Mouse (Mus musculus): Measurements from ENCODE around the gene Ccr6. TPM values are rescaled to one million over a fixed set of nuclear protein-coding genes. Genes with fewer than 3 reads are reported as not detected.
"Not testable (repeated sequence)": the region's sequence is repeated elsewhere in the genome, so short reads cannot be mapped to it uniquely, and the experiment has no call there.

The Ccr6 gene
- total RNA-seq (2021): not detected
- long read RNA-seq, experiment 1: 0 reads
- long read RNA-seq, experiment 2: 0 reads

DNA sequence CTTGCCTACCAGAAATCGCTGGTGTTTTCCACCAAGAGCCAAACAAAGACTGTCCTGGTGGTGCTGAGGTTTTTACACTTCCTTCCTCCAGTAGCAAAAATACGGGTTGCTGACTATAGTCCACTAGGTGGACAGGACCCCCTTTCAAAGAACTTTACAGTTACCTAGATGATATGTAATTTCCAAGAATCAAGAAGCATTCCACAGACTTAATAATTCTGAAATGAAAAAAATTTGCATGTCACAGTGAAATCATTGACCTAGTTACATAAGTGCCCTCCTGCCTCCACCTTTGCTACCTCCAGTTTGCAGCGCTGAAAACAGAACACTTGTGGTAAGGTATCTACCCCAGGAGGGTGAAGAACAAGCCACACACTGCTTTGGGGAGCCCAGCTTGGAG lies at the start of gene Ccr6:
TSS of gene Ccr6 (plus strand) at position 301 of the 400 bp plus-strand sequence.
- DNase-seq (ENCODE audit: low spot score in 2 of 2): no peak

DNA sequence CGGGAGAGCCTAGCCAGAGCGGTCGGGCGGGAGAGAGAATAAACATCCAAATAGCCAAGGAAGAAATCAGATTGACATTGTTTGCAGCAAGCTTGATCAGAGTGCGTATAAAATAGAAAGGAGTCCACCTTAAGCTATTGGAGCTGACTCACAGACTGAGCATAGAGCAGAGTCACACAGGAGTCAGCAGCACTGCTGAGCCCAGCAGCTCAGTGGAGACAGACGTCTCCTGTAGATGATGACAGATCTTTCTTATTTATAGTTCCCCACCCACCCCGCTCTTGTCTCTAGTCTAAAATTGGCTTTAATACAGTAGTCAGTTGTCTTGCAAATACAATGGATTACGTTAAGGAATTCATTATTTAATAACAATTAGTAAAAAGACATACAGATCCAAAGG lies 42.2 kb upstream of the Ccr6 start:
- no peak for DNase-seq (ENCODE audit: low spot score in 2 of 2)

DNA sequence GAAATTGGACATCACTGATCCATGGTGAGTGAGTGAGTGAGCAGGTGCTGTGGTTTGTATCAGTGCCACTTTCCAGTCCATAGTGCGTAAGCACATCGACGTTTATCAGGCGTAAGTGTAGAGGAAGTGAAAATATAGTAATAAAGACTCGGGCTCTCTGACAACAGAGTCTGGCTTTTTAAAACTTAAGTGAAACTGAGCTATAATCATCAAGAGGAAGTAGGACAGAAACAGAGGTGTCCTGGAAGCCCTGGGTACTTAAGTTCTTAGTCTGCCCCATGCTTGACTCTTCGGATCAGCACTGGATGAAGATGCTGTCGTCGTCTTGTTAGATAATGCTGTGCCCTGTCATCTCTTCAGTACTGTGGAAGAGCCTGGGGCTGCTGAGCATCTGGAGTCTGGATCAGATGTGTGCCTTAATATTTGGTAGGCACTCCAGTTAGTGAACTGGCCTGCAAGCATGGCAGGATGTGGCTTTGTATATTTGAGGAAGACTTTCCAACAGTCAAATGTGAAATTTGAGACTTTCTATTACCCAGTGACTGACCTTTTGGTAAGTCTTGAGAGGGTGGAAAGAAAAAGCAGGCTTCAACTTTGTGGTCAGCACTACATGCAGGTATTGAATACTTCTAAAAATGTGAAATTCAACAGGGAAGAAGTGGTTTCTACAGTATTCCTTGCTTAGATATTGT lies 40.0 kb upstream of the Ccr6 start:
- no peak for DNase-seq (ENCODE audit: low spot score in 2 of 2)

DNA sequence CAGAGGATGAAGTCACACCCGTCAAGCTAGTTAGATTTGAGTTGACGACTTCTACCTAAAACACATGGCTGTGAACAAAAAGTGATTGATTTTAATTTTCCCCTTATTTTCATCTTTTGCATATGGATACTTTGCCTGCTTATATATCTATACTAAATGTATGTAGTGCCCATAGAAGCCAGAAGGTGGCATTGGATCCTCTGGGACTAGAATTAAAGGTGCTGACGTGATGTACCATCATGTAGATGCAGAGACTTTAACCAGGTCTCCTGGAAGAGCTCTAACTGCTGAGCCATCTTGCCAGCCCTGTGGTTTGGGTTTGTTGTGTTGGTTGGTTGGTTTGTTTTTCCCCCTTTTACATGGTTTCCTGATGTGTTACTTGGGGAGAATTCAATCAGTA lies 38.2 kb upstream of the Ccr6 start:
- no peak for DNase-seq (ENCODE audit: low spot score in 2 of 2)

DNA sequence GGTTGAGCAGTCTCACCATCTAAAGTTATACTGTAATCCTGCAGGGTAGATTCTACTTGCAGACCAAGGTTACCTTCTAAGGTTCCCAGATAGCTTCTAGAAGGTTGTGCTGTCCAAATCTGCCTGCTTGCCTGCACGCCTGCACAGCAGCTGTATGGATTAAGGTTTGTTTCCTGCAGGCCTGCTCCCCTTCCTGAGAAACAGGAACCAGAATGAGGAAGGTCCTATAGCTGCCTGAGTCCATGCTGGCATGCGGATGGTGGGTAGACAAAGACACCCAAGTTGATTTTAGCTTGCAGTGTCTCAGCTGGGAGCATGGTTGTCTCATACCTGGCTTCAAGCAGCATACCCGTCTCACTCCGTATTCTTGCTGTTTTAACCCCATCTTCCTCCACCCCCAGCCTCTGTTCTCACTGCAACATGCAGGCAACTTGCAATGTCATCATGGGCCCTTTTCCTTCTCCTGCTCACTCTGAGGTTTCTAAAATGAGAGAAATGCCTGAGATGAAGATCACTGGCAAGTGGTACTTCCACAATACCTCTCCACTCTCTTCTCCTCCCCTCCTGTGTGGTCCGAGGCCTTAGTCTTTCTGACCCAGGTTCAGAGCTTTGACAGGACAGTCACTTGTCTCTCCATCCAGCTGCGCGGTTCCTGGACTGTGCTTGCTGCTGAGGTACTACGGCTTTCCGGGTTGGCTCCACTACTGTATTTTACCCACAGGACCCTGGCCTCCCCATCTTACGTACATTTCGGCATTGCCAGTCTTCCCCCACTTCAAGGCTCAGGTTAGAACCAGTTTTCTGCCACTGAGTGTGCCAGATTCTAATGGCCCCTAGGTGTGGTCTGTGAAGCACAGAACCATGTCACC lies 36.5 kb upstream of the Ccr6 start:
- DNase-seq (ENCODE audit: low spot score in 2 of 2): peak in 1 of 2 experiments; percentile 4

DNA sequence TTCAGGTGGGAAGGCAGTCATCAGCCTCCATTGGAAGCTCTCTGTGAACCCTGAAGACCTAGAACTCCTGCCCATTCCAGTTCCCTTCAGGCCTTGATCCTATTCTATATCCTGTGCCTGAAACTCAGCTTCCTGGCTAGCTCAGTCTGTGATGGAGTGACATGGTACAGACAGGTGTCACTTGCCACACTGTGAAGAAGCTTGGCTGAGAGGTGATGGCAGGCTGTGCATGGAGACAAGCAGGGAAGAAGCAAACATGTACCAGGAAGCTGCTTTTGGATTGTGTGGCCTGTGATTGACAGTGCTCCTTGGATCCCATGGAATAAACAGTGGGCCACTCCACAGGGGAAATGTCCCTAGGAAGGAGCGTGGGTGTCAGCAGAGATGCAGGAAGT lies 35.9 kb upstream of the Ccr6 start:
- no peak for DNase-seq (ENCODE audit: low spot score in 2 of 2)

DNA sequence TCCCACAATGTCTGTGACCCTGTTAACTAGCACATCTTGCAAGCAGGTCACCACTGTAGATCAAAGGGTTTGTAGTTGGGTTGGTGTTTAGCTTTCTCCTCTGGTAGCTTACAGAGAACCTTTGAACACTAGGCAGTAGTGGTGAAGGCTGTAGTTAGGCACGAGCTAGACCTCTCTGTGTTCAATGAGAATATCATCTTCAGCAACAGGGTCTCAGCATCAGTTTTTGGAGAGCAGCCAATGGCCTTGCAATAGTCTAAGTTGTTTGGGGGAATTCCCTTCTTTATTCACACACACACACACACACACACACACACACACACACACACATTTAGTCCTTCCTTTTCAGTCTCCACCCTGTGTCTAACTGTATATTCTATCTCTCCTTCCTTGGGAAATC lies 32.4 kb upstream of the Ccr6 start:
- DNase-seq (ENCODE audit: low spot score in 2 of 2): no peak

DNA sequence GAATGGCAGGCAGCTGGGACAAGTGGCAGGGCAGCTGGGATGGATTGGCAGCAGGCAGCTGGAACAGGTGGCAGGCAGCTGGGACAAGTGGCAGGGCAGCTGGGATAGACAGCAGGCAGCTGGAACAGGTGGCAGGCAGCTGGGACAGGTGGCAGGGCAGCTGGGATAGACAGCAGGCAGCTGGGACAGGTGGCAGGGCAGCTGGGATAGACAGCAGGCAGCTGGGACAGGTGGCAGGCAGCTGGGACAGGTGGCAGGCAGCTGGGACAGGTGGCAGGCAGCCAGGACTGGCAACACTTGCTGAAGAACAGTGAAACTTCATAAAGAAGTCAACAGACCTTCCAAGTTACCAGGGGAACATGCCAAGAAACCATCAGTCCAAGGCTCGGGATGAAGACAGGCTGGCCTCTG lies 30.6 kb upstream of the Ccr6 start:
- DNase-seq (ENCODE audit: low spot score in 2 of 2): not testable (repeated sequence)

DNA sequence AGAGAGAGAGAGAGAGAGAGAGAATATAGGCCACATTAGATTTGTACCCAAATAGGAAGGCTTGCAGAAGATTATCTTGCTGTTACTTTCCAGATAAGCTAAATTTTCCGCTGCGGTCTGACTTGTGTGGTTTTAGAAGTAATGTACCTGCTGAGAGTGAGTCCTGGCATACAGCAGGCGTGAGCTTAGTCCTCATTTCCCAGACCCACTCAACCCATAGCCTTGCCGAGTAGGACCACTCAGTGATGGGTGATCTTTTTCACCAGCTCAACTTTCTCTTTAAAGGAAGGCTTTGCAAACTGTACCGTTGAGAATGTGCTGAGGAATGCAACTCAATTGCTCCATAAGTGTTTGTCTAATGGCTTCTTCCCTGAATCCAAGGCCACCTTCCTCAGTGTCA lies 29.2 kb upstream of the Ccr6 start:
- no peak for DNase-seq (ENCODE audit: low spot score in 2 of 2)

DNA sequence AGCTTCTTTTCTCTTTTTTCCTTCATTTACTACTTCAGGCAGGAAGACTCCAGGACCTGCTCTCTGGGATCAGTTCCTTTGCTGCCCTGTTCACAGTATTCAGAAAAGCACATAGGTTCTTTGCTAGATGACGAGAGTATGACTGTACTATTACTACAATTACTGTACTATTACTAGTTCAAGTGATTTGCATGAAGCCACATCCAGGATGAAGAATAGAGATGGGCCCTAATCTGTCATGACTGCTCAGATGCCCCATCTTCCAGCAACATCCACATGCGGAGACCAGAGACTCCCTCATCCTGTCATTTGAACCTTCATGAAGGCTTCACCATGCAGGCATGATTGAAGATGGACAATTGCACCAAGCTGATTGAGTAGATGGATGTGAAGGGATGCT lies 26.1 kb upstream of the Ccr6 start:
- DNase-seq (ENCODE audit: low spot score in 2 of 2): no peak

DNA sequence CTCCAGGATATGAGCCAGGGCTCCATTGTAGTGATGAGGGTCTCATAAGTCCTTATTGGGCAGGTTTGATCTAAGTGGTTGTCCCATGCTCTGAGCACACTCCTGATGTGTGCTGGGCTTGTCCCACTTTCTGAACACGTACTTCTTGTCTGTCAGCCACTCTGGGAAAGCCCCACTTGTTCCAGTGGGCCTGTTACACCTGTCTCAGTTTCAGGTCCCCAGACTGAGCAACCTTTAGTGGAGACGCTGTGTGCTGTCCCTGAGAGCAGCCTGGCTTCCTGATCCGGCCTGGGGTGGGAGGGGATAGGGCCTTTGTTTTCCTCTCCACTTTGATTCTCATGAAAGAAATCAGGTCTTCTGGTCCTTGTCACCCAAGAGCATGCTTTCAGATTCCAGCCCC lies 25.7 kb upstream of the Ccr6 start:
- DNase-seq (ENCODE audit: low spot score in 2 of 2): no peak

DNA sequence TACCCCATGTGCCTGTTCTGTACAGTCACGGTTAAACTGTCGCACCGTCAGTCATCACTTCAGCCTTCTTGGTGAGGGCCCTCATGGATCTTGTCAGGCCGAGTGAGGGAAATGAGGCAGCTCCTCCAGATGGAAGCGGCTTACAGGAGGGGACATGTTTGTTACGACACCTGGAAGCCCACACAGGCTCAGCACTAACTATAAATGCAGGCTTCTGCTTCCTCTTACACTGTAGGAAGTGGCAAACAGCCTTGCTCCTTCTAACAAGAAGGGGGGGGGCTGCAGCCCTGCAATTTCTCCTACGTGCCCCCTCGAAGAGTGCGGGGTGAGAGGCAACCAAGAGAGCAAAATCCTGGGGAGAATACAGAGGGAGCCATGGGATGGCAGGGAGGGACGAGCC lies 25.2 kb upstream of the Ccr6 start:
- no peak for DNase-seq (ENCODE audit: low spot score in 2 of 2)

DNA sequence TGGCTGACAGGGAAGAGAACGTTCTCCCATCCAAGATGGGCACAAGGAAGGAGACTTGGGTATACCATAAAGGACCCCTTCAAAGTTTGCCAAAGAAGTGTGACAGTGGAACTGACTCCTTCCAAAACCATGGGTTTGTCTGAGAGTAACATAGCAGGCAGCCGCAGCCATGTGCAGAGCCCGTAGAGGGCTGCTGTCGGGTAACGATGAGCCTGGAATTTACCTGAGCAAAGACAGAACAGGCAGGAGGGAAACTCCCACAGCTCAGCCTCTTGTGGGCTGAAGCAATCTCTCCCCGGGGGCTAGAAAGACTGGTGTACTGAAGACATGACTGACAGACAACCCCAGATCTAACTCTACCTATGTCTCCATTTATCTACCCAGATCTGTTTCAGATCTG lies 24.4 kb upstream of the Ccr6 start:
- DNase-seq (ENCODE audit: low spot score in 2 of 2): no peak

DNA sequence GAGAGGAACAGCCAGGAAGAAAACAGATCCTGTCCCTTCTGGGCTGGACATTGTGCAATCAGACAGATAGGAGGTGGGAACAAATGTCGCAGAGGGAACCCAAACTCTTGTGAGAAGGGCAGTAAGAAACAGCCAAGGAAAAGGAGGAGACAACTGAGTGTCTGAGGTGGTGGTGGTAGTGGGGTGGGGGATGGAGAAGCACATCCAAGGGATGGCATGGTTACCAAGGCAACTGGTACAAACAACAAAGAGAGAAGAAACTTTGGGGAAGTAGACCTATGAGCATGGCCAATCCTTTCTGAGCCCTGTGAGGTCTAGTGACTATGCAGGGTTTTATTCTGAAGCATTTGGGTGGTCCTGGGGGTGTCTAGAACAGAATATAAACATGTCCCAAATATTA lies 21.5 kb upstream of the Ccr6 start:
- no peak for DNase-seq (ENCODE audit: low spot score in 2 of 2)

DNA sequence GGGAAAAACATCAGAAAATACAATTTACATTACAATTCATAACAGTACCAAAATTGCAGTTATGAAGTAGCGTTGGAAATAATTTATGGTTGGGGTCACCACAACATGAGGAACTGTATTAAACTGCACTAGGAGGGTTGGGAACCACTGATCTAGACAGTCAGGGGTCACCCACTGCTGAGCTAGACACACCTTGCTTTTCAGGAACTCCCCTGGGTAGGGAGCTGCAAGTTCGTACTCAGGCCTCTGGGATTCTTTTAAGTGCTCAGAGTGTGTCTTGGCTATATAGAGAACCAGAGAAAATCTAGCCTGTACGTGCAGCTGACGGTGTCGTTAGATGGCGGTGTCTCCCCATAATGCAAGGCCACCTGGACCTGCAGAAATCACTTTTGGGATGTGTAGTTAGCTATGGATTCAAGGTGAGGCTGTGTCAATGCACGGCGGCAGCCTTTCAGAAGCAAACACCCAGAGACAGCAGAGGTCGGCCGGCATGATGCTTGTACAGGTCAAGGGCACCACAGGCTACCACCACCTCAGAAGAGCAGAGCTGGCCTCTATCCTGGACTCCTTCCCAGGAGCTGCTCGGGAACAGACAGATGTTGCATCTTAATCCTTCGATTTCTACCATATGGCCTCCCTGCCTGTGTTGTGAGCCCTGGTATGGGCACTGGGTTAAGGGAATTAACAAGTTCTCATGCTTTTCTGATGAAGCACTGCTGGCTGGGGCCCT lies 20.7 kb upstream of the Ccr6 start:
- no peak for DNase-seq (ENCODE audit: low spot score in 2 of 2)

DNA sequence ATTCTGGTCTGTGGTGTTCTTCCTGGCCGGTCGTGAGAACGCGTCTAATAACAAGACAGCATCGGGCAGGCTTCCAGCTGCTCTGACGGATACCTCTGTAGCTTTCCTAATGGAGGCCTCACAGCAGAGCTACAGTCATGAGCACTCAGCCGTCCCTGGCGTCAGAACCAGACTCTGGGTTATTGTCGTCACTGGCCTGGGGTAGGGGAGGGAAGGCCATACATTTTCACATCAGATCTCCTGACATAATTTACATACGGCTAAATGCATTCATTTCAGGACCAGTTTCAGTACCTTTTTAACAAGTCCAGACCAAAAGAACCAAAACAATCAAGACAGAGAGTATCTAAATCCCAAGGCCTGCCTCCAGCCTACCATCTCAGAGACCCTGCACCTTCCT lies 12.6 kb upstream of the Ccr6 start:
- no peak for DNase-seq (ENCODE audit: low spot score in 2 of 2)

DNA sequence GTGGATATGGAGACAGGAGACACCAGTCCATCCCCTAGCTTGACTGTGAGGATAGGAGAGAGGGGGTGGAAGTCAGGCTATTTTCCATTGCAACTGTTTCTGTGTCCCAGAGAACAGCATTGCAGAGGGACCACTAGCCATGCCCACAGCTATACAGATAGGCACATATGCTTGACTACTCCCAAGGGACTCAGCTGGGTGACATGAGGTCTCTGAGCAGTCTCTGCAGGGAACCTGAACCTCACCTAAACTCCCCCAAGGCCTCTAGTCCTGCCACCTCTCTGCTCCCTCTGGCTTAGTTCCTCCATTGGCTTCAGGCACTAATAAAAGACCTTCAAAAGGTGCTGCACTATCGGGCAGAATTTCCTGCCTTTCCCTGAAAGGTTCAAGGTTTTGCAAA lies 11.8 kb upstream of the Ccr6 start:
- no peak for DNase-seq (ENCODE audit: low spot score in 2 of 2)

DNA sequence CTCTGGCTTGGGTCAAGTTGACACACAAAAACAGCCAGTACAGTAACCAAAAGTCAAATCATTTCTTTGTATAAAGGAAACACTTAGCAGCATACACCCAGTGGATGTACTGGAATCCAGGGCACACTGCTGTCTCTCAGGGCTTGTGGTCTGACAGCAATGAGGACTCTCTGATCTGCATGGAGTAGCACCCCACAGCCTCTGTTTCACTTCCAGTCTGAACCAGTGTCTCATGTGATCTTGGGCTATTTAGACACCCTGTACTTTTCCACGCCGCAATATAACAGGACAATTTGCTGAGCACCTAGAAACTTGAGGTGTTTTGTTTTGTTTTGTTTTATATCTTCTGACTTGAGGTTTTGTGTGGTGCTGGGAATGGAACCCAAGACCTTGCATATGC lies 10.7 kb upstream of the Ccr6 start:
- DNase-seq (ENCODE audit: low spot score in 2 of 2): no peak

DNA sequence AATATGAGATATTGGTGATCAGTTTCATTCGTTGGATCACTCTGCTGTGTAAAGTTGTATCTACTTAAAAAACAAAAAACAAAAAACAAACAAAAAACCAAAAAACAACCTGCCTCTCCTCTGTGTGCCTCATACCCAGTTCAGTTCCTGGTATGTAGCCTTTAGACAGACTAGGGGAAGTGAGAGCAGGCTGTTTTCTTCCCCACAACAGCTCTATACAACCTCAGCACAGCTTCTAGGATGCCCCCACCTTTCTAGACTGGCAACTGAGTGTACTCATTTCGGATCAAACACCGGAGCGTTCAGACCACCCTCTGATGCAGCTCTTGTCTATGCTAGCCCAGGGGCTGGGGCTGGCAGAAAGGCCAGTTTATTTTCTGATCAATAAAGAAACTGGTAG lies 10.1 kb upstream of the Ccr6 start:
- DNase-seq (ENCODE audit: low spot score in 2 of 2): no peak

DNA sequence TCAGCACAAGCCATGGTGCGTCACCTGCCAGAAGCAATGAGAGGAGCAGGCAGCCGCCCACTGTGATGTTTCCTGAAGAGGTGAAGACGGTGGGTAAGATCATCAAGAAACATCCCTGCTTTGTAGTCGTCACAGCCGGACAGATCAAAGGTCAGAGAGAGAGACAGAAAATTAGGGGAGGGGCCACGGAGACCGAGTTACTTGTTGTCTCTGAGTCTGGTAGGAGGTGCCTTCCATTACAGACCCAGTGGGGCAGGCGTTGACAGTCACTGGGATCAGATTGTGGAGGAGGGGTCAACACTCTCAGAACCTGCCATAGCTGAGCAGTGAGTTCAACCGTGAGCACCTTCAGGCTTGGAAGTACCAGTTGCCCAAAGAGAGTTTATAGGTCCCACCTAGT lies 7.2 kb upstream of the Ccr6 start:
- DNase-seq (ENCODE audit: low spot score in 2 of 2): peak in 1 of 2 experiments; percentile 34

DNA sequence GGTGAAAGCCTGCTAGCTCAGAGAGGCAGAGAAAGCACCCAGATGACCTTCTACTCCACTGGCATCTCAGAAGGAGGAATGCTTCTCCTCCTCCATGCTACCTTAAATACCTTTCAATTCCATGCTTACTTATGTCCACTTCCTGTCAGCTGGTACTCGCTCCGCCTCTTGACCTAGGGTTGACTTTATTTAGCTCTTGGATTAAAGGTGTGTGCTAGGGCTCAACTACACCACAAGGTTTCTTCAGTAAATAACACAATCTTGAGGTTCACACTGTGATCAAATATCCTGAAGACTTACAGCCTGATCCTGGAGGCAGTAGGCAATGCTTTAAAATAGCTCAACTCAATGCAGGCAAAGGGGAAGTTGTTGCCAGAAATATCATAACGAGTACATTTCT lies 6.2 kb upstream of the Ccr6 start:
- no peak for DNase-seq (ENCODE audit: low spot score in 2 of 2)

DNA sequence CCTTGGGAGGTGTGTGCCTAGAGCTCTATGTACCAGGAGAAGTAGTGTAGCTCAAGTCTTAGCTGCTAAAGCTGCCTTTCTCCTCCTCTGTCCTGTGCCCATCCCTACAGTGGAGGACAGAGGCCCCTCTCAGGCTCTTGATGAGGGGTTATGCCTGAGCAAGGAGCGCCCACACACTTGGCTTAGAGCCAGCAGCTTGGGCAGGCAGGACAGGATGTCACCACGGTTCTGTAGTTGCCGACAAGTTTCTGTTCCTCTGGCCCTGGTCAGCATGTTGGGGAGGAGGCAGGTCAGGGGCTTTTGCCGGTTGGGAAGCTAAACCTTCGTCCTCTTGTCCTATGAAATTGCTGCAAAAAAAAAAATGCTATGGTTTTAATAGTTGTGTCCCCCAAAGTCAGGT lies 3.8 kb upstream of the Ccr6 start:
- peak in 1 of 2 experiments; percentile 60 for DNase-seq (ENCODE audit: low spot score in 2 of 2)

Measured in layer of hippocampus, postnatal 14 days (tissue).